Mouse (Mus musculus): ENCODE measurements at regions not wholly inside any gene's neighbourhood (a gene's known extent, or its start where the extent isn't known, plus 50 kb on each side); places are given as distances from the start of the nearest gene placed in this dataset.
"Not testable (repeated sequence)": the region's sequence is repeated elsewhere in the genome, so short reads cannot be mapped to it uniquely, and the experiment has no call there.

GRCm38 (mm10) chr6:18566934-18567333, 52.3 kb upstream of the Cttnbp2 start:
- not testable (repeated sequence) for H3K27ac ChIP-seq (ENCODE audit: insufficient read depth, low read length); H3K27me3 ChIP-seq (ENCODE audit: control insufficient read depth, insufficient read depth, low read length); DNase-seq; H3K4me3 ChIP-seq (replicated peaks; ENCODE audit: insufficient read depth, low read depth, low read length); H3K4me1 ChIP-seq (ENCODE audit: control insufficient read depth, insufficient read depth, low read length)
- 74% methylated on average over 2 of the region's 2 CpGs for WGBS

DNA sequence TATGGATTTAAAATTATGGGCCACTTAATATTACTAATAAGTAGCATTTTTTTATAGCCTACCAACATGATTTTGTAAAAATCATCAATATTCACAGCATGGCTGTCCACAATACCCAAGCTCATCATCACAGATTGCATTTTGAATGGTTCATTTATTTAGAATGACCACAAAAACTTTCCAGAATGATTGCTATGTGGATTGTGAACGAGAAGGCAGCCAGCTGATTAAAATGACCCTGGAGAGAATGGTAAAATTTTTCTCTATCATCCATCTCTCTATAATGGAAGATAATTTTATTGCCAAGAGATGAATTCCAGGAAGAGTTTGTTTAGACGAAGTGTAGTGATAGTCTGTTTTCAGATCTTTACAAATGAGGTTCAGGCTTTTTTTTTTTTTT, 54.6 kb upstream of the Cttnbp2 start:
- DNase-seq, result no peak
- H3K4me3 ChIP-seq (replicated peaks; ENCODE audit: insufficient read depth, low read depth, low read length), result no peak overlapping the region
- no peak overlapping the region for H3K27ac ChIP-seq (ENCODE audit: insufficient read depth, low read length)
- no peaks in the 10 kb centered on the region for H3K4me1 ChIP-seq (ENCODE audit: control insufficient read depth, insufficient read depth, low read length)
- H3K27me3 ChIP-seq (ENCODE audit: control insufficient read depth, insufficient read depth, low read length), result no peaks in the 10 kb centered on the region
- 91% methylated on average over 2 of the region's 2 CpGs for WGBS
- TF ChIP-seq CTCF (IDR thresholded peaks at IDR 0.05; ENCODE audit: borderline replicate concordance, insufficient read depth, low read depth, low read length), result no peak
- TF ChIP-seq POLR2A (IDR thresholded peaks at IDR 0.05; ENCODE audit: borderline replicate concordance, insufficient read depth, low read length), result no peak

DNA sequence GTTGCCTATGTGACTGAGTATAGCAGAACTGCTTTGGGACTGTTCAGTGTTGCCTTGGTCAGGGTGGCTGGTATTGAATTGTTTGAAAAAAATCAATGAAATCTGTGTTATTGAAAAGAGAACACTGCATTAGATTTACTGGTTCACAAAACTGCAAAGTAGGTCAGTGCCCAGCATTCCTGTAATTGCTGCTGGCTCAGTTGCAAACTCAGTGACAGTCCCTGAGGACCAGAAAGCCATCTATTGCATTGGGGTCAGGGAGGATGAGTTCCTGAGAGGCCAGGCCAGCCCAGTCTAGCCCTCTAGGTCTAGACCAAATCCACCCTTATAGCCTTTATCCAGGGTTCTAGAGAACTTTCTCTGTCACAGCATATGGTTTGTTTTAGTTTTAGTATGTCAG, 63.9 kb upstream of the Cttnbp2 start:
- Histone ChIP-seq H3K4me1 (ENCODE audit: control insufficient read depth, insufficient read depth, low read length) (no peaks in the 10 kb centered on the region), H3K27ac (ENCODE audit: insufficient read depth, low read length) (no peak overlapping the region), H3K4me3 (replicated peaks; ENCODE audit: insufficient read depth, low read depth, low read length) (no peak overlapping the region), H3K27me3 (ENCODE audit: control insufficient read depth, insufficient read depth, low read length) (no peaks in the 10 kb centered on the region)
- DNase-seq, result peak in 1 of 2 experiments; percentile 29
- TF ChIP-seq POLR2A (IDR thresholded peaks at IDR 0.05; ENCODE audit: borderline replicate concordance, insufficient read depth, low read length) (no peak), CTCF (IDR thresholded peaks at IDR 0.05; ENCODE audit: borderline replicate concordance, insufficient read depth, low read depth, low read length) (no peak)

GRCm38 (mm10) chr6:18589436-18589835, 74.8 kb upstream of the Cttnbp2 start:
- TF ChIP-seq POLR2A (IDR thresholded peaks at IDR 0.05; ENCODE audit: borderline replicate concordance, insufficient read depth, low read length) (no peak), CTCF (IDR thresholded peaks at IDR 0.05; ENCODE audit: borderline replicate concordance, insufficient read depth, low read depth, low read length) (no peak)
- Histone ChIP-seq H3K27ac (ENCODE audit: insufficient read depth, low read length) (peak overlapping the region; percentile 6; the same call in 1 of the 2 replicates), H3K27me3 (ENCODE audit: control insufficient read depth, insufficient read depth, low read length) (no peaks in the 10 kb centered on the region), H3K4me3 (replicated peaks; ENCODE audit: insufficient read depth, low read depth, low read length) (no peak overlapping the region), H3K4me1 (ENCODE audit: control insufficient read depth, insufficient read depth, low read length) (no peaks in the 10 kb centered on the region)
- no peak for DNase-seq

DNA sequence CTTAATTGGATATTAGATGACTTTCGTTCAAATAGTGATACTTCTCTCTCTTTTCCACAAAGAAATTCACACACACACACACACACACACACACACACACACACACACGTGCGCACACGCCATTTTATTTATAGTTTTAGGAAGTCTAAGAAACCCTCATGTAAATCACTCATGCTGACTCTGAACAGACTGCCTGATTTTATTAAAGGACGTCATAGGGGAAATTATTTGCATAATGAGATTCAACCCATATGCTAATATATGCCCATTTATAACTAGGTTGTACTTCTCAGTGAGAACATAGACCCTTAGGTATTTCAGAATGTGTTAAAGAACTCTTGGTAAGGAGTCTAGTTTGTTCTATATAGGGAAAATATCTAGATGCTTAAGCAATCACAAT, 82.0 kb upstream of the Cttnbp2 start:
- H3K4me1 ChIP-seq (ENCODE audit: control insufficient read depth, insufficient read depth, low read length), result no peaks in the 10 kb centered on the region
- no peak for TF ChIP-seq POLR2A (IDR thresholded peaks at IDR 0.05; ENCODE audit: borderline replicate concordance, insufficient read depth, low read length)
- 78% methylated on average over 5 of the region's 5 CpGs for WGBS

GRCm38 (mm10) chr6:18599626-18600025, 85.0 kb upstream of the Cttnbp2 start:
- TF ChIP-seq POLR2A (IDR thresholded peaks at IDR 0.05; ENCODE audit: borderline replicate concordance, insufficient read depth, low read length) (no peak), CTCF (IDR thresholded peaks at IDR 0.05; ENCODE audit: borderline replicate concordance, insufficient read depth, low read depth, low read length) (no peak)
- no peak overlapping the region for H3K4me3 ChIP-seq (replicated peaks; ENCODE audit: insufficient read depth, low read depth, low read length)
- no peak overlapping the region for H3K27ac ChIP-seq (ENCODE audit: insufficient read depth, low read length)
- DNase-seq, result no peak
- H3K27me3 ChIP-seq (ENCODE audit: control insufficient read depth, insufficient read depth, low read length), result no peaks in the 10 kb centered on the region
- WGBS, result 66% methylated on average over 4 of the region's 4 CpGs
- H3K4me1 ChIP-seq (ENCODE audit: control insufficient read depth, insufficient read depth, low read length), result no peaks in the 10 kb centered on the region

More for the DNA sequence above, 82.0 kb upstream of the Cttnbp2 start:
- Histone ChIP-seq H3K4me3 (replicated peaks; ENCODE audit: insufficient read depth, low read depth, low read length) (no peak overlapping the region), H3K27me3 (ENCODE audit: control insufficient read depth, insufficient read depth, low read length) (no peaks in the 10 kb centered on the region), H3K27ac (ENCODE audit: insufficient read depth, low read length) (no peak overlapping the region)
- no peak for DNase-seq

DNA sequence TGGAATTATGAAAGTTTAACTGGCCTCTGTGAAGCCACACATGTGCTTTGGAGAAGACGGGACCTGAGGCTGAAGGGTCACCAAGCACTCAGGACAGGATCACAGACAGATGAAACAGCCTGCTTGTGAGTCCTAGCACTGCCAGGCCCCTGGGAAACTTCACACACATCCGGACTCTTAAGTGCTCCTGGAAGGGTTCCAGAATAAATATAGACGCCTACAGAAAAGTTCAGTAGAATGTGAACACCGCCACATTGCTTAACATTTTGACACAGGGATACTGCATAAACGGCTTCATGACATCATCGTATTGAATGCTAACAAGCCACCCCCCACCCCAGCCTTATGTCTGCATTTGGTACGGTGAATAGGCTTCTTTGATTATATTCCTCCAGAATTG, 87.3 kb upstream of the Cttnbp2 start:
- no peak for TF ChIP-seq CTCF (IDR thresholded peaks at IDR 0.05; ENCODE audit: borderline replicate concordance, insufficient read depth, low read depth, low read length)
- no peak for TF ChIP-seq POLR2A (IDR thresholded peaks at IDR 0.05; ENCODE audit: borderline replicate concordance, insufficient read depth, low read length)
- DNase-seq, result no peak
- Histone ChIP-seq H3K27ac (ENCODE audit: insufficient read depth, low read length) (no peak overlapping the region), H3K27me3 (ENCODE audit: control insufficient read depth, insufficient read depth, low read length) (no peaks in the 10 kb centered on the region), H3K4me1 (ENCODE audit: control insufficient read depth, insufficient read depth, low read length) (no peaks in the 10 kb centered on the region), H3K4me3 (replicated peaks; ENCODE audit: insufficient read depth, low read depth, low read length) (no peak overlapping the region)
- WGBS, result 55% methylated on average over 7 of the region's 7 CpGs

DNA sequence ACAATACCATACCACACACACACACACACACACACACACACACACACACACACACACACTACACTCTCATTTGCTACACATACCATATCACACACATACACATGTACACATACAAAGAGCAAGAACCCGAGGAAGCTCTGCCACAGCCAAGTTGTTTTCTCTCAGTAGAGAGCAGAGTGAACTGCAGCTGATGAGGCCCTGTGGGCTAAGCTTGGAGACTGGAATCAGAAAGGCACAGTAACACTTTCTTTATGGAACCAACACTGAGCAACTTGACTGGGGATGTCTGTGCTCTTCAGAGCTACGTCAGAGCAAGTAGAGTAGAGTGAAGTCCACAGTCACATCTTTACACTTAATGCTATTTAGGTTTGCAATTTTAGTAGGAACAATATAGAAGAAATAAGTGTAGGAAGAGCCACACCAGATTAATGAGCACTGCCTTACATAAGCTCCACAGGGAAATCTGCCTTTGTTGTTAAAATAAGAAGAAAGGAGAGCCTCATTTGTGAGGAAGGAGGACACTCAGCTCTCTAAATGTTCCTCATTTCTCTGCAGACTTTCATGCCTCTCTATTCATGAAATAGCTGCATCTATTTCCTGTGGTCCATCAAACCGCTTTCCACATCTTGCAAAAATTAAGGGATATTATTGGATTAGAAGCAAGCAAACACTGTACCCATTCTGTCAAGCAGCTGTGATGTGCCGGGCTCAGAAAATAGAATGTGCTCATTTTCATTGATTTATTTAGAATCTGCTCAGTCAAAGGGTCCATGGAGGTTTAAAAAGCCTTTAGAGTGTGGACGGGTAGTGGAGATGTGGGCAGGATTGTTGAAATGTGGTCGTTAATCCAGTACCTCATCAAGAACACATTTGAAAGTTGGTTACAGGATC, 107.0 kb upstream of the Cttnbp2 start:
- TF ChIP-seq CTCF (IDR thresholded peaks at IDR 0.05; ENCODE audit: borderline replicate concordance, insufficient read depth, low read depth, low read length) (no peak), POLR2A (IDR thresholded peaks at IDR 0.05; ENCODE audit: borderline replicate concordance, insufficient read depth, low read length) (no peak)
- Histone ChIP-seq H3K4me1 (ENCODE audit: control insufficient read depth, insufficient read depth, low read length) (no peaks in the 10 kb centered on the region), H3K4me3 (replicated peaks; ENCODE audit: insufficient read depth, low read depth, low read length) (no peak overlapping the region), H3K27me3 (ENCODE audit: control insufficient read depth, insufficient read depth, low read length) (no peaks in the 10 kb centered on the region), H3K27ac (ENCODE audit: insufficient read depth, low read length) (no peak overlapping the region)
- WGBS, result 90% methylated on average over 6 of the region's 6 CpGs
- DNase-seq, result no peak

Data from cerebellum, adult 2 months (tissue).